Mouse (Mus musculus) kidney, postnatal 0 days (tissue): Measurements from ENCODE around the gene Timm44. TPM values are rescaled to one million over a fixed set of nuclear protein-coding genes. Genes with fewer than 3 reads are reported as not detected.

Experiments used
- ATAC-seq: fragments of 200-750 bp; cut with Nextera tagmentation; replicated peaks from 2 replicates; pipeline ENCODE4 v1.8.0; 2017; ENCODE audit warnings: low read depth, moderate number of reproducible peaks, moderate TSS enrichment, moderate library complexity; ENCODE audit not compliant: low FRiP score
- DNase-seq: peaks from one replicate; pipeline ENCODE4 v3.0.0-alpha.2; 2016; ENCODE audit warnings: low spot score
- H3K27ac ChIP-seq: fragments of 300-500 bp; sonication (generic); 2 replicates; pipeline ENCODE4 v1.5.1; 2014; ENCODE audit warnings: mild to moderate bottlenecking
- H3K27me3 ChIP-seq: fragments of 300-500 bp; sonication (generic); 2 replicates; pipeline ENCODE4 v1.6.1; 2014; ENCODE audit warnings: low read length, mixed read lengths; ENCODE audit not compliant: insufficient read depth
- H3K36me3 ChIP-seq: fragments of 300-500 bp; sonication (generic); 2 replicates; pipeline ENCODE4 v1.6.1; 2014; ENCODE audit warnings: low read length, mixed read lengths; ENCODE audit not compliant: insufficient read depth
- H3K4me1 ChIP-seq: fragments of 300-500 bp; sonication (generic); replicated peaks from 2 replicates; pipeline ENCODE4 v1.6.1; 2014; ENCODE audit warnings: antibody characterized with exemption, low read length, mixed read lengths; ENCODE audit not compliant: insufficient read depth
- H3K4me2 ChIP-seq: fragments of 300-500 bp; sonication (generic); 2 replicates; pipeline ENCODE4 v1.6.1; 2014; ENCODE audit warnings: mild to moderate bottlenecking, low read length, moderate library complexity, mixed read lengths
- H3K4me3 ChIP-seq: fragments of 300-500 bp; sonication (generic); replicated peaks from 2 replicates; pipeline ENCODE4 v1.5.1; 2014; ENCODE audit warnings: low read depth, low read length
- H3K9ac ChIP-seq: fragments of 300-500 bp; sonication (generic); 2 replicates; pipeline ENCODE4 v1.6.1; 2014; ENCODE audit warnings: low read depth, low read length
- H3K9me3 ChIP-seq: fragments of 300-500 bp; sonication (generic); replicated peaks from 2 replicates; pipeline ENCODE4 v1.6.1; 2016; ENCODE audit warnings: low read length, inconsistent platforms, mixed read lengths
- CTCF ChIP-seq: IDR thresholded peaks from 2 replicates; pipeline ENCODE4 v1.5.1; 2016; ENCODE audit warnings: antibody characterized with exemption, low read depth, mild to moderate bottlenecking, moderate library complexity
- WGBS: fragments of 180-500 bp; shearing (Covaris S2); extraction: QIAGEN DNeasy Blood & Tissue Kit; methylation state at CpG from one replicate; pipeline ENCODE4 v1.1.7; 2014; 5-methylcytosine and 5-hydroxymethylcytosine counted together
- polyA plus RNA-seq: library from polyadenylated mRNA; unstranded; fragments of >200 nt; fragmentation: Nextera tagmentation; extraction: Ambion mirVana; gene quantifications from 2 replicates; pipeline ENCODE4 v1.2.1, GENCODE M21; 2015

Timm44 gene
- polyA plus RNA-seq, 1 experiment from 2014 or later, result 64.7 TPM

DNA sequence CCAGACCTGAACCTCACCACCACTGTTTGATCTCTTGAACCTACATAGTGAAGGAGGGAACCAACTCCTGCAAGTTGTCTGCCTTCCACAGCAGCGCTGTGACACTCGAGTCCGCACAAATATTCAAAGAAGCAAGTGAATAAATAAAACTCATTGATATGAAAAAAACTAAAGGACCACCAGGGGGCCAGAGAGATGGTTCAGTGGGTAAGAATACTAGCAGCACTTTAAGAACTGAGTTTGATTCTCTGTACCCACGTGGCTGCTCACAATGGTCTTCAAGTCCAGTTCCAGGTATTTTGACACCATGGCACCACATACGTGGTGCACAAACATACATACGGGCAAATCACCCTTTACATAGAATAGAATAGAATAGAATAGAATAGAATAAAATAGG is 64.6 kb downstream of the Timm44 start:
- 77% methylated on average over 6 of the region's 6 CpGs for WGBS

More for the DNA sequence above, 64.6 kb downstream of the Timm44 start:
- Histone ChIP-seq H3K4me3 (no peak overlapping the region), H3K27me3 (0 out of 2 replicates have a peak, but pooled peaks cover 3% of the 10 kb centered on the region), H3K4me2 (no peak overlapping the region), H3K9me3 (no peaks in the 10 kb centered on the region), H3K4me1 (peaks cover 20% of the 10 kb centered on the region), H3K27ac (no peak overlapping the region), H3K36me3 (0 out of 2 replicates have a peak, but pooled peaks cover 3% of the 10 kb centered on the region), H3K9ac (no peak overlapping the region)
- DNase-seq (no peak), ATAC-seq (no peak)
- TF ChIP-seq CTCF, result no peak

Other genes starting within 250 kb of the Timm44 start
- 0.08 and 0.19 TPM in 2 replicates for gene Cd209f, start 170.1 kb downstream of the Timm44 start, polyA plus RNA-seq
- not detected in 2 replicates for gene Cd209g, start 141.8 kb downstream of the Timm44 start, polyA plus RNA-seq
- 16.5 and 17.1 TPM in 2 replicates for gene Evi5l, start 109.3 kb downstream of the Timm44 start, polyA plus RNA-seq
- 2.8 and 3.0 TPM in 2 replicates for gene Prr36, start 58.5 kb downstream of the Timm44 start, polyA plus RNA-seq
- gene Lrrc8e, start 49.1 kb downstream of the Timm44 start, polyA plus RNA-seq, result 1.6 and 1.8 TPM in 2 replicates
- gene Map2k7, start 37.2 kb downstream of the Timm44 start, polyA plus RNA-seq, result 28.0 and 30.1 TPM in 2 replicates
- gene Gm49320, start 37.0 kb downstream of the Timm44 start, polyA plus RNA-seq, result 0.97 and 1.2 TPM in 2 replicates
- gene Tgfbr3l, start 27.7 kb downstream of the Timm44 start, polyA plus RNA-seq, result 2.3 and 2.9 TPM in 2 replicates
- gene Snapc2, start 22.8 kb downstream of the Timm44 start, polyA plus RNA-seq, result 42.4 and 43.1 TPM in 2 replicates
- 78.0 and 78.6 TPM in 2 replicates for gene Ctxn1, start 16.6 kb downstream of the Timm44 start, polyA plus RNA-seq
- gene Ccl25, start 49.3 kb upstream of the Timm44 start, polyA plus RNA-seq, result 10.0 and 10.4 TPM in 2 replicates
- gene Elavl1, start 49.5 kb upstream of the Timm44 start, polyA plus RNA-seq, result 162 and 180 TPM in 2 replicates
- 18.8 and 19.9 TPM in 2 replicates for gene Cers4, start 217.1 kb upstream of the Timm44 start, polyA plus RNA-seq